Mouse (Mus musculus): Measurements from ENCODE around the gene Gm12117. TPM values are rescaled to one million over a fixed set of nuclear protein-coding genes. Genes with fewer than 3 reads are reported as not detected.

Gm12117 gene
- total and polyA plus RNA-seq, 2 experiments from 2014 or later, result not detected

DNA sequence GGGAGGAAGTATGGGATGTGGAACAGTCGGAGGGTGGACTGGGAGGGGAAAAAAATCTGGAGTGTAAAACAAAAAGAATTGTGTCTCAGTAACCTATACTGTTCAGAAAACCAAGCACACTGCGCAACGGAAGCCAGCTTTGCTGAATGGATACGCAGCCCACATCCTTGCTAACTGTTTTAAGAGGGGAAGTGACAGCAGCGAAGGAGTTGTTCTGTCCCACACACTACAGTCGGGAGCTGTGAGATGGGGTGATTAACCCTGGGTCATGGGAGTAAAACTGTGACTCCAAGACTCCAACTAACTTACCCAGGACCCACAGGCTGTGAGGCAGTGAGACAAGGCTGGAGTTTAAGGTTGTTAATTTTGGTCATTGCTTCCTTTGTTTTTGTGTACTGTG lies 17.5 kb upstream of the Gm12117 start:
- no peaks in the 10 kb centered on the region for H3K36me3 ChIP-seq (ENCODE audit: insufficient read depth, low read length)
- H3K4me1 ChIP-seq (ENCODE audit: insufficient read depth, low read length), result 0 out of 2 replicates have a peak, but pooled peaks cover 5% of the 10 kb centered on the region
- no peak for TF ChIP-seq CTCF (IDR thresholded peaks at IDR 0.05; ENCODE audit: low read depth)
- H3K27ac ChIP-seq, result no peak overlapping the region
- no peak overlapping the region for H3K4me2 ChIP-seq (ENCODE audit: low read depth, low read length)
- no peak overlapping the region for H3K4me3 ChIP-seq (ENCODE audit: low read length)
- DNase-seq (ENCODE audit: low spot score) (no peak), ATAC-seq (no peak)
- no peaks in the 10 kb centered on the region for H3K27me3 ChIP-seq (ENCODE audit: insufficient read depth, low read length)
- no peaks in the 10 kb centered on the region for H3K9me3 ChIP-seq (ENCODE audit: low read length)
- 80% methylated on average over 6 of the region's 6 CpGs for WGBS
- H3K9ac ChIP-seq (replicated peaks; ENCODE audit: low read length), result no peak overlapping the region

DNA sequence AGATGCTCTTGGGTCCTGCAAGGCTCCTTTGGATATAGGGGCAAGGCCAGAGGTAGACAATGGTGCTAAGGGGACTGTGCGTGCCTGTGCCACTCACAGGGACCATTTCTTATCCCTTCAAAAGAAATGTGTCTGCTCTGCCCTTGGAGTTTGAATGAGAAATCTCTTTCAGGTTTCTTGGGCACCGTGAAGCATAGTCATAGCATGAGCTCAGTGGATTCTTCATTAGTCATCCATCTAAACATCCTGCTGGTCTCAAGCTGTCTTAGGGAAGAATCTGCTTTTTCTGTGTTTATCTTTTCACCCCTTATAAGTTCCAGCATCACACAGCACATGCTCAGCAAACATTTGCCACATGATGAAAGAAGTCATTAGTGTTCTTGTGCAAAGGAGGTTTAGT lies 2.0 kb upstream of the Gm12117 start:
- H3K4me3 ChIP-seq (ENCODE audit: low read length), result no peak overlapping the region
- no peaks in the 10 kb centered on the region for H3K27me3 ChIP-seq (ENCODE audit: insufficient read depth, low read length)
- TF ChIP-seq CTCF (IDR thresholded peaks at IDR 0.05; ENCODE audit: low read depth), result no peak
- no peak overlapping the region for H3K9ac ChIP-seq (replicated peaks; ENCODE audit: low read length)
- no peak overlapping the region for H3K27ac ChIP-seq
- ATAC-seq (no peak), DNase-seq (ENCODE audit: low spot score) (no peak)
- H3K36me3 ChIP-seq (ENCODE audit: insufficient read depth, low read length), result no peaks in the 10 kb centered on the region
- H3K9me3 ChIP-seq (ENCODE audit: low read length), result no peaks in the 10 kb centered on the region
- 94% methylated on average over 2 of the region's 2 CpGs for WGBS
- no peaks in the 10 kb centered on the region for H3K4me1 ChIP-seq (ENCODE audit: insufficient read depth, low read length)
- no peak overlapping the region for H3K4me2 ChIP-seq (ENCODE audit: low read depth, low read length)

DNA sequence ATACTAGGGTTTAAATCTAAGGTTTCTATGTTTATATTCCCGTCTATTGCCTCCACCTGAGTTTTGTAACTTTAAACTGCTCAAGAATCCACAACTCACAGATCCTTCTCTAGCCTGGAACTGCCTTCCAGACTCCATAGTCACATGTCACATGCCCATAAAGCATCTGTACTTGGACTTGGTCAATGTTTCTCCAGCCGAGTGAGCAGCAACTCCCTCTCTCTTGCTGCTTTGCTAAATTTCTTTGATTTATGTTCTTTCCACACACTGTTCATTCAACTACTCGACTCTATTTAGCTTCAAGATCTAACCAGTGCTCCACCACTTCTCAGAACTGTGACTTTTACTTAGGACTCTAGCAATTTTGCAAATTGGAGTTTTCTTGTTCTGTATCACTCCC lies 1.7 kb downstream of the Gm12117 start:
- no peaks in the 10 kb centered on the region for H3K27me3 ChIP-seq (ENCODE audit: insufficient read depth, low read length)
- no peaks in the 10 kb centered on the region for H3K9me3 ChIP-seq (ENCODE audit: low read length)
- H3K4me3 ChIP-seq (ENCODE audit: low read length), result no peak overlapping the region
- H3K36me3 ChIP-seq (ENCODE audit: insufficient read depth, low read length), result no peaks in the 10 kb centered on the region
- H3K4me1 ChIP-seq (ENCODE audit: insufficient read depth, low read length), result no peaks in the 10 kb centered on the region
- 83% methylated on average over 3 of the region's 3 CpGs for WGBS
- H3K4me2 ChIP-seq (ENCODE audit: low read depth, low read length), result no peak overlapping the region
- DNase-seq (ENCODE audit: low spot score) (no peak), ATAC-seq (no peak)
- TF ChIP-seq CTCF (IDR thresholded peaks at IDR 0.05; ENCODE audit: low read depth), result no peak
- H3K9ac ChIP-seq (replicated peaks; ENCODE audit: low read length), result no peak overlapping the region
- H3K27ac ChIP-seq, result no peak overlapping the region

DNA sequence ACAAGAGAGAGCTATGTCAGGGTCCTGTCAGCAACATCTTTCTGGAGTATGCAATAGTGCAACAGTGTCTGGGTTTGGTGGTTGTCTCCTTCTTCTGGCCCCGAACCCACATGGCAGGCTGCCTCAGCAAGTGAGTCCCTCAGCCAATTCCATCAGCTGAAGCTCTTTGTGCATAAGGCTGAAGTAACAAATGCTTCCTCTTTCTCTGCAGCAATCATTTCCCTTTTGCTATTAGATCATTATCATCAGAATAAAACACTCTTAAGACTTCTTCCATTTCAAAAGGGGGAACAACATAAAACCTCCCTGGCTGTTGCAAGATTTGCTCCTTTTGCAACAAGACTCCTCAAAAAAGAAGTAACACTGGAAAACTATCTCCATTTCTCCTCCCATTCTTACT lies 2.2 kb downstream of the Gm12117 start:
- H3K4me3 ChIP-seq (ENCODE audit: low read length), result no peak overlapping the region
- TF ChIP-seq CTCF (IDR thresholded peaks at IDR 0.05; ENCODE audit: low read depth), result no peak
- H3K9ac ChIP-seq (replicated peaks; ENCODE audit: low read length), result no peak overlapping the region
- no peaks in the 10 kb centered on the region for H3K36me3 ChIP-seq (ENCODE audit: insufficient read depth, low read length)
- DNase-seq (ENCODE audit: low spot score) (no peak), ATAC-seq (no peak)
- no peaks in the 10 kb centered on the region for H3K9me3 ChIP-seq (ENCODE audit: low read length)
- H3K27ac ChIP-seq, result no peak overlapping the region
- 90% methylated on average over 1 of the region's 1 CpGs for WGBS
- H3K27me3 ChIP-seq (ENCODE audit: insufficient read depth, low read length), result no peaks in the 10 kb centered on the region
- no peaks in the 10 kb centered on the region for H3K4me1 ChIP-seq (ENCODE audit: insufficient read depth, low read length)
- no peak overlapping the region for H3K4me2 ChIP-seq (ENCODE audit: low read depth, low read length)

DNA sequence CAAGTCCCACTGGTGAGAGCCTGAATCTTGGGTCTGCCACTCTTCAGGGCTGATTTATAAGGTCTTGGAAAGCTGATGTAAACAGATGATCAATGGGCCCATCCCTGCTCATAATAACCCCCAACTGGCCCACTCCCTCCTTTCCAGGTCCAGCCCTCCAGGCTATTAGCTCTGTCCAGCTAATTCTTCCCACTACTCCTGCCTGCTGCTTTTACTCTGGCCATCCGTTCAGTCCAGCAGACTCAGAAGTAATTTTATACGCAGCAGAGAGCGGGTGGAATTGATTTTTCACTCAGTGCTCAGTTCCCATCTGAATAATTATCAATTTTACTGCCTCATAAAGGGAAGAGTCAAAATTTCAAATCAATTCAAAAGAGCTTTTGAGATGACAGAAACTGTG lies 36.2 kb downstream of the Gm12117 start:
- no peak for DNase-seq (ENCODE audit: low spot score)
- no peak overlapping the region for H3K4me2 ChIP-seq (ENCODE audit: low read depth, low read length)
- H3K36me3 ChIP-seq (ENCODE audit: insufficient read depth, low read length), result no peaks in the 10 kb centered on the region
- no peaks in the 10 kb centered on the region for H3K27me3 ChIP-seq (ENCODE audit: insufficient read depth, low read length)
- no peaks in the 10 kb centered on the region for H3K4me1 ChIP-seq (ENCODE audit: insufficient read depth, low read length)
- no peak overlapping the region for H3K4me3 ChIP-seq (ENCODE audit: low read length)
- no peak overlapping the region for H3K27ac ChIP-seq
- WGBS, result 63% methylated on average over 3 of the region's 3 CpGs
- no peak for TF ChIP-seq CTCF (IDR thresholded peaks at IDR 0.05; ENCODE audit: low read depth)
- ATAC-seq, result no peak
- no peak overlapping the region for H3K9ac ChIP-seq (replicated peaks; ENCODE audit: low read length)
- no peaks in the 10 kb centered on the region for H3K9me3 ChIP-seq (ENCODE audit: low read length)

DNA sequence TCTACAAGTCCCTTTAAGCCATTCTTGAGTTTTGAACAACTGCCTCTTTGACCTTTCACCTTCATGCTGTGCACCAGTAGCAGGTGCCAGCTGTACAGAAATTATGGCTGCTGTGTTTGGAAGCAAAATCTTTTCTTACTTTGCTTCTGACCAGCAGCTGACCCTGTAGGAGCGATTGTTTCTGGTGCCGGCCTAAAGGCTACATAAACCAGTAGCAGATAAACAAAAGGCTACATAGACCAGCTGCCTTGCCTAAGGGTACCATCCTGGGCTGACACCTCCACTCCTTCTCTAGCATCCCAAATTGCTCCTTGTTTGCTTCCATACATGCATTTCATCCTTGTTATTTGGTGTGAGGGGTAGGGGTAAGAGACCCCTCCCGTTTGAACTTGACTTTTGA lies 42.4 kb downstream of the Gm12117 start:
- H3K27me3 ChIP-seq (ENCODE audit: insufficient read depth, low read length), result no peaks in the 10 kb centered on the region
- H3K27ac ChIP-seq, result no peak overlapping the region
- H3K36me3 ChIP-seq (ENCODE audit: insufficient read depth, low read length), result no peaks in the 10 kb centered on the region
- H3K4me1 ChIP-seq (ENCODE audit: insufficient read depth, low read length), result peaks cover 7% of the 10 kb centered on the region
- TF ChIP-seq CTCF (IDR thresholded peaks at IDR 0.05; ENCODE audit: low read depth), result no peak
- DNase-seq (ENCODE audit: low spot score) (no peak), ATAC-seq (no peak)
- 21% methylated on average over 3 of the region's 3 CpGs for WGBS
- no peaks in the 10 kb centered on the region for H3K9me3 ChIP-seq (ENCODE audit: low read length)
- no peak overlapping the region for H3K4me3 ChIP-seq (ENCODE audit: low read length)
- H3K9ac ChIP-seq (replicated peaks; ENCODE audit: low read length), result no peak overlapping the region
- H3K4me2 ChIP-seq (ENCODE audit: low read depth, low read length), result no peak overlapping the region

DNA sequence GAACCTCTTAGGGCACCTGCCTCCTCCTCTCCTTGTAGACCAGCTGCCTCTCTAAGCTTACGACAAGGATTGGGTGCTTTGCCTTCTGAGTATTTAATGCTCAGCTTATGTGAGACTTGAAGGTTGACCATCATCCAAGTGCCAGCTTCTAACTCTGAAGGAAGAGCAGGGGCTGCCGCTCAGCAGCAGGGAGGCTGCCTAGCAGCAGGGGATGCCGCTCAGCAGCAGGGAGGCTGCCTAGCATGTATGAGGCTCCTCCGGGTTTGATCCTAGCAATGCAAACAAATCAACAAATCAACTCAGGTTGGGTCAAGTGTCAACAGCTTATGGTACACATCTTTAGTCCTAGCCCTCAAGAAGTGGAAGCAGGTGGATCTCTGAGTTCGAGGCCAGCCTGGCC lies 44.5 kb downstream of the Gm12117 start:
- Histone ChIP-seq H3K36me3 (ENCODE audit: insufficient read depth, low read length) (no peaks in the 10 kb centered on the region), H3K27ac (no peak overlapping the region), H3K4me3 (ENCODE audit: low read length) (no peak overlapping the region), H3K9ac (replicated peaks; ENCODE audit: low read length) (no peak overlapping the region), H3K27me3 (ENCODE audit: insufficient read depth, low read length) (no peaks in the 10 kb centered on the region), H3K9me3 (ENCODE audit: low read length) (no peaks in the 10 kb centered on the region), H3K4me2 (ENCODE audit: low read depth, low read length) (no peak overlapping the region), H3K4me1 (ENCODE audit: insufficient read depth, low read length) (peaks cover 7% of the 10 kb centered on the region)
- TF ChIP-seq CTCF (IDR thresholded peaks at IDR 0.05; ENCODE audit: low read depth), result no peak
- 72% methylated on average over 5 of the region's 5 CpGs for whole genome bisulfite sequencing
- ATAC-seq, result no peak
- DNase-seq (ENCODE audit: low spot score), result no peak

Data from hindbrain, postnatal 0 days (tissue).